Mouse (Mus musculus): ENCODE results near the gene Sdk1. TPM values are rescaled to one million over a fixed set of nuclear protein-coding genes. Genes with fewer than 3 reads are reported as not detected.
A peak's percentile ranks its signal among the peaks of the same experiment; 100 is the strongest.

The Sdk1 gene
- total RNA-seq, 1 experiment = 1.2 TPM

GRCm38 (mm10) chr5:141344376-141344775 lies 103.1 kb downstream of the Sdk1 start:
- no peaks in the 10 kb centered on the region for H3K36me3 ChIP-seq (ENCODE audit: control insufficient read depth, insufficient read depth, low read length, poor library complexity, severe bottlenecking)
- no peak for TF ChIP-seq ZNF384 (IDR thresholded peaks at IDR 0.05; ENCODE audit: low read depth, low read length)
- no peak for TF ChIP-seq CHD2 (IDR thresholded peaks at IDR 0.05; ENCODE audit: low read depth, low read length)
- no peak for TF ChIP-seq MAFK (IDR thresholded peaks at IDR 0.05; ENCODE audit: insufficient read depth, low read depth, low read length)
- TF ChIP-seq HCFC1 (IDR thresholded peaks at IDR 0.05; ENCODE audit: borderline replicate concordance, insufficient read depth, low read length) = no peak
- TF ChIP-seq ZC3H11A (IDR thresholded peaks at IDR 0.05; ENCODE audit: borderline replicate concordance, low read depth, low read length) = no peak
- H3K9me3 ChIP-seq (ENCODE audit: control insufficient read depth, insufficient read depth, low read depth, low read length) = no peaks in the 10 kb centered on the region
- no peaks in the 10 kb centered on the region for H3K4me1 ChIP-seq (ENCODE audit: control insufficient read depth in 2 of 2, insufficient read depth in 2 of 2, low read length in 2 of 2, poor library complexity in 1 of 2)
- in situ Hi-C loops (cut with MboI; ENCODE audit: low sequenced_read_pairs in 2 of 2, unreplicated experiment in 2 of 2) = no loop called here
- no peak overlapping the region for H3K9ac ChIP-seq (ENCODE audit: insufficient read depth, low read depth, low read length, poor library complexity, severe bottlenecking)
- H3K27ac ChIP-seq (ENCODE audit: insufficient read depth, low read depth, low read length, poor library complexity, severe bottlenecking) = no peak overlapping the region
- H3K4me3 ChIP-seq (ENCODE audit: insufficient read depth in 1 of 2, low read depth in 1 of 2, low read length in 2 of 2, poor library complexity in 1 of 2, severe bottlenecking in 1 of 2) = no peak overlapping the region
- DNase-seq (ENCODE audit: low read depth, low spot score) = no peak

- no peak for DNase-seq (ENCODE audit: low read depth, low spot score)
- no peak overlapping the region for H3K4me3 ChIP-seq (ENCODE audit: insufficient read depth in 1 of 2, low read depth in 1 of 2, low read length in 2 of 2, poor library complexity in 1 of 2, severe bottlenecking in 1 of 2)
- no peak overlapping the region for H3K27ac ChIP-seq (ENCODE audit: insufficient read depth, low read depth, low read length, poor library complexity, severe bottlenecking)
- no peaks in the 10 kb centered on the region for H3K4me1 ChIP-seq (ENCODE audit: control insufficient read depth in 2 of 2, insufficient read depth in 2 of 2, low read length in 2 of 2, poor library complexity in 1 of 2)
- no peak for TF ChIP-seq ZNF384 (IDR thresholded peaks at IDR 0.05; ENCODE audit: low read depth, low read length)
- no peak for TF ChIP-seq HCFC1 (IDR thresholded peaks at IDR 0.05; ENCODE audit: borderline replicate concordance, insufficient read depth, low read length)
- no peak for TF ChIP-seq MAFK (IDR thresholded peaks at IDR 0.05; ENCODE audit: insufficient read depth, low read depth, low read length)
- no peak overlapping the region for H3K9ac ChIP-seq (ENCODE audit: insufficient read depth, low read depth, low read length, poor library complexity, severe bottlenecking)
- in situ Hi-C loops (cut with MboI; ENCODE audit: low sequenced_read_pairs in 2 of 2, unreplicated experiment in 2 of 2) = no loop called here
- no peaks in the 10 kb centered on the region for H3K9me3 ChIP-seq (ENCODE audit: control insufficient read depth, insufficient read depth, low read depth, low read length)
- H3K36me3 ChIP-seq (ENCODE audit: control insufficient read depth, insufficient read depth, low read length, poor library complexity, severe bottlenecking) = no peaks in the 10 kb centered on the region
These were observed 104.2 kb downstream of the Sdk1 start for GRCm38 (mm10) chr5:141345476-141345875.

- H3K4me3 ChIP-seq (ENCODE audit: insufficient read depth in 1 of 2, low read depth in 1 of 2, low read length in 2 of 2, poor library complexity in 1 of 2, severe bottlenecking in 1 of 2) = no peak overlapping the region
- no peak overlapping the region for H3K9ac ChIP-seq (ENCODE audit: insufficient read depth, low read depth, low read length, poor library complexity, severe bottlenecking)
- in situ Hi-C loops (cut with MboI; ENCODE audit: low sequenced_read_pairs in 2 of 2, unreplicated experiment in 2 of 2) = no loop called here
- TF ChIP-seq HCFC1 (IDR thresholded peaks at IDR 0.05; ENCODE audit: borderline replicate concordance, insufficient read depth, low read length) (no peak), MAFK (IDR thresholded peaks at IDR 0.05; ENCODE audit: insufficient read depth, low read depth, low read length) (0 out of 2 replicates have a peak, but pooled peaks have one; percentile 47)
- H3K9me3 ChIP-seq (ENCODE audit: control insufficient read depth, insufficient read depth, low read depth, low read length) = no peaks in the 10 kb centered on the region
- H3K36me3 ChIP-seq (ENCODE audit: control insufficient read depth, insufficient read depth, low read length, poor library complexity, severe bottlenecking) = no peaks in the 10 kb centered on the region
- no peak for DNase-seq (ENCODE audit: low read depth, low spot score)
- H3K4me1 ChIP-seq (ENCODE audit: control insufficient read depth in 2 of 2, insufficient read depth in 2 of 2, low read length in 2 of 2, poor library complexity in 1 of 2) = no peaks in the 10 kb centered on the region
- H3K27ac ChIP-seq (ENCODE audit: insufficient read depth, low read depth, low read length, poor library complexity, severe bottlenecking) = no peak overlapping the region
These were observed 121.4 kb downstream of the Sdk1 start for GRCm38 (mm10) chr5:141362676-141363075.

- H3K9me3 ChIP-seq (ENCODE audit: control insufficient read depth, insufficient read depth, low read depth, low read length) = no peaks in the 10 kb centered on the region
- TF ChIP-seq ZNF384 (IDR thresholded peaks at IDR 0.05; ENCODE audit: low read depth, low read length) = no peak
- in situ Hi-C loops (cut with MboI; ENCODE audit: low sequenced_read_pairs in 2 of 2, unreplicated experiment in 2 of 2) = no loop called here
- H3K9ac ChIP-seq (ENCODE audit: insufficient read depth, low read depth, low read length, poor library complexity, severe bottlenecking) = no peak overlapping the region
- H3K4me1 ChIP-seq (ENCODE audit: control insufficient read depth in 2 of 2, insufficient read depth in 2 of 2, low read length in 2 of 2, poor library complexity in 1 of 2) = no peaks in the 10 kb centered on the region
- no peak overlapping the region for H3K27ac ChIP-seq (ENCODE audit: insufficient read depth, low read depth, low read length, poor library complexity, severe bottlenecking)
- no peaks in the 10 kb centered on the region for H3K36me3 ChIP-seq (ENCODE audit: control insufficient read depth, insufficient read depth, low read length, poor library complexity, severe bottlenecking)
- DNase-seq (ENCODE audit: low read depth, low spot score) = no peak
- H3K4me3 ChIP-seq (ENCODE audit: insufficient read depth in 1 of 2, low read depth in 1 of 2, low read length in 2 of 2, poor library complexity in 1 of 2, severe bottlenecking in 1 of 2) = no peak overlapping the region
These were observed 122.7 kb downstream of the Sdk1 start for GRCm38 (mm10) chr5:141363956-141364355.

GRCm38 (mm10) chr5:141368567-141368966 lies 127.3 kb downstream of the Sdk1 start:
- Histone ChIP-seq H3K9me3 (ENCODE audit: control insufficient read depth, insufficient read depth, low read depth, low read length) (no peaks in the 10 kb centered on the region), H3K27ac (ENCODE audit: insufficient read depth, low read depth, low read length, poor library complexity, severe bottlenecking) (no peak overlapping the region), H3K36me3 (ENCODE audit: control insufficient read depth, insufficient read depth, low read length, poor library complexity, severe bottlenecking) (no peaks in the 10 kb centered on the region), H3K9ac (ENCODE audit: insufficient read depth, low read depth, low read length, poor library complexity, severe bottlenecking) (no peak overlapping the region), H3K4me1 (ENCODE audit: control insufficient read depth in 2 of 2, insufficient read depth in 2 of 2, low read length in 2 of 2, poor library complexity in 1 of 2) (no peaks in the 10 kb centered on the region), H3K4me3 (ENCODE audit: insufficient read depth in 1 of 2, low read depth in 1 of 2, low read length in 2 of 2, poor library complexity in 1 of 2, severe bottlenecking in 1 of 2) (no peak overlapping the region)
- no peak for TF ChIP-seq MAFK (IDR thresholded peaks at IDR 0.05; ENCODE audit: insufficient read depth, low read depth, low read length)
- no peak for TF ChIP-seq ZC3H11A (IDR thresholded peaks at IDR 0.05; ENCODE audit: borderline replicate concordance, low read depth, low read length)
- TF ChIP-seq CHD2 (IDR thresholded peaks at IDR 0.05; ENCODE audit: low read depth, low read length) = no peak
- no peak for TF ChIP-seq HCFC1 (IDR thresholded peaks at IDR 0.05; ENCODE audit: borderline replicate concordance, insufficient read depth, low read length)
- TF ChIP-seq ZNF384 (IDR thresholded peaks at IDR 0.05; ENCODE audit: low read depth, low read length) = no peak
- DNase-seq (ENCODE audit: low read depth, low spot score) = no peak
- in situ Hi-C loops (cut with MboI; ENCODE audit: low sequenced_read_pairs in 2 of 2, unreplicated experiment in 2 of 2) = no loop called here
